Mouse (Mus musculus): ENCODE results near the gene Nsmce1.

- TF ChIP-seq CTCF (IDR thresholded peaks at IDR 0.05; ENCODE audit: extremely low read depth, insufficient read length, insufficient replicate concordance, low read depth, low read length) (no peak), POLR2A (IDR thresholded peaks at IDR 0.05; ENCODE audit: low read depth, low read length) (no peak)
Observed at GRCm38 (mm10) chr7:125504618-125505017, 13.2 kb upstream of the Nsmce1 start.

Data from small intestine, adult 2 months (tissue).